Mouse (Mus musculus) heart, postnatal 4 days (tissue): ENCODE data around the gene Gabrp. TPM values are rescaled to one million over a fixed set of nuclear protein-coding genes. Genes with fewer than 3 reads are reported as not detected.
A peak's percentile ranks its signal among the peaks of the same experiment; 100 is the strongest.

Source experiments
- DNase-seq: peaks from one replicate; pipeline ENCODE4 v3.0.0; 2021
- total RNA-seq, 2 experiments: library from RNA; stranded (reverse); gene quantifications; 2 replicates each; pipeline ENCODE4 v1.2.3; 2021

Gabrp gene
- total RNA-seq = not detected

DNA sequence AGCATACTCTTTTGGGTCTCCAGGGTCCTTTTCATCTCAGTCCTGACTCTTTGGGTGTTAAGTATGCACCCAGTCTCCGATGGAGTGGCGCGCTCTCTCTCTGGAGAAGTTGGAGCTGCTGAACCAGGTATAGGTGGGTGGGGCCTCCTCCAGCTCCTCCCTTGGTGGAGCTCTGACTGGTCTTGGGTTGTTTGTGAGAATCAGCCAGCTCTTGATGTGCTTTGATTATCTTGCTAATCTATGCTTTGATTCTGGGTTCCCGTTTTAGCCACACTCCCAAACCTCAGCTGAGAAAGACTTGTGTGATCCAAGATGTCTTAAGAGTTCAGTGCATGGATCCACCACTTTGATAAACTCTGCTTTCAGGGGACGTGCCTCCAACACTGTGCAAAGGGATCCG lies at the start of gene Gabrp:
Gabrp (minus strand) TSS at position 101 of the 400 bp plus-strand sequence.
- no peak for DNase-seq

GRCm38 (mm10) chr11:33627136-33627742 lies 48.5 kb upstream of the Gabrp start:
- no peak for DNase-seq

DNA sequence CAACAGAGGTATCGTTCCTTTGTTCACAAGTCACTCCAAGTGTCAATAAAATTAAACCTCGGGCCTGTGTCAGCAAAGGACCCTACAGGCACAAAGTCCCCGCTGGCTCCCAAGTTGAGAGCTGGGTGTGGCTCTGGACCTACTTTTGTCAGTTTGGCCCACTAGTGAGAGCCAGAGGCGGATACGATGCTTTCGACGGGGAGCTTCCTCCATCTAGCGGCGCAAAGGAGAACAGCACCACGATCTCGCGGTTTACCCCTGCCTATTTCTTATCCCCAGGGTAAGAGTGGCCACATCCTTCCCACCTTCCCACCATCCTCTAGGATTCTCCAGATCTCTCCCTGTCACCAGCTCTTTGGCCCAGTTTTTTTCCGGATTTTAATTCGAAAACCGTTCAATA lies 35.5 kb upstream of the Gabrp start:
- DNase-seq = peak; percentile 81

GRCm38 (mm10) chr11:33607784-33608183 lies 29.0 kb upstream of the Gabrp start:
- no peak for DNase-seq

GRCm38 (mm10) chr11:33603174-33603573 lies 24.4 kb upstream of the Gabrp start:
- DNase-seq = no peak

DNA sequence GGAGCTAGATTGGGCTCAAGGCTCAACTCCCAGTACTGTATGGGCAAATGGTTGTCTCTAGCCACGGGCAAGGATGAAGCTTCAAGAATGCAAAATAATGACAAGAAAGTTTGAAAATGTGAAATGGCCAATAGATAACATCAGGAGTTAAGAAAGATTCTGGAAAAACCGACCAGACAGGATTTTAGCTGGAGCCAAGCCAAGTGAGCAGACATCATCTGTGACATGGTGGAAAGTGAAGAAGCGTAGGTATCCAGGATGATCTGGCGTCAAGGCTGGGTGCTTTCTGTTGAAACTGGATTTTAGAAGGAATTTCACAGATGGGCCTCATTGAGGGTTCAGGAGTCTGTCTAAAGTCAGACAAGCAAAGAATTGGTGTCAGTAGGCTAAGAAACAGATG lies 20.2 kb upstream of the Gabrp start, which contains the start of gene D130052B06Rik:
D130052B06Rik (plus strand) TSS at position 317 of the 400 bp plus-strand sequence.
- DNase-seq = no peak

DNA sequence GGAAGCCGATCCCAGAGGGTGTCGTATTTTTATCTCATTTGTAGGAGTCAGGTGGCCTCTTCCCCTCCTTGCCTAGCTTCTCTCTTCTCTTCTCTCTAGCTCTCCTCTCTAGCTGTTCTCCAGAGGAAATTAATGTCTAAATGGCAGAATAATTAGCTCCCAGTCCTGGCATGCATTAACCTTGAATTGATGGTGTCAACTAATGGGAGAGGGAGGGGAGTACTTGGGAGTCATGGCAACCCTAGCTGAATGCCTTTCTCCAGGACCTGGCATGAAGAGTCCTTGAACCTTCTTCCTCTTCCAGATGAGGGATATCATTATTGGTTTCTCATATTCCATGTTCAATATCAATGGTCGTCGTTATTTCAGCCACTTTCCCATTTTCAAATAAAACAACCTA lies 17.9 kb upstream of the Gabrp start:
- DNase-seq = no peak

GRCm38 (mm10) chr11:33592826-33593225 lies 14.1 kb upstream of the Gabrp start:
- no peak for DNase-seq

GRCm38 (mm10) chr11:33590771-33591170 lies 12.0 kb upstream of the Gabrp start:
- DNase-seq = no peak

GRCm38 (mm10) chr11:33586614-33587013 lies 7.9 kb upstream of the Gabrp start:
- no peak for DNase-seq

- no peak for DNase-seq
These were observed 862 bp upstream of the Gabrp start for GRCm38 (mm10) chr11:33579621-33580020.

- DNase-seq = no peak
These were observed 3.8 kb downstream of the Gabrp start for GRCm38 (mm10) chr11:33574944-33575343.

- no peak for DNase-seq
These were observed 8.3 kb downstream of the Gabrp start for GRCm38 (mm10) chr11:33570413-33570812.

DNA sequence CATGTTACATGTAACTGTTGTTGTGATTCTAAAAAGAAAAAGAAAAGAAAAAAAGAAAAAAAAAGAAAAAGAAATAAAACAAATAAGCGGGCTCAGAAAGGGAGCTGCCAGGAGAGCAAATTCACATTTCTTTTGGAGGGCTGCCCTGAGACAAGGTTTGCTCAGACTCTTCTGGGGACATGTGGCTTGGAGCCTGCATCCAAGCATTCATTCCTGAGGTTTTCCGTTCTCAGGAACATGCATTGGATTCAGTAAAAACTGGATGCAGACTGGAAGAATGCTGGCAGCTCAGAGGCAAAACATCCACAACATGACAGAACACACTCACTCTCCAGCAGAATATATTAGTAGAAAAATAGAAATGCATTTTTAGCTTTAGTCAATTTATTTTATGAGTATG lies 14.8 kb downstream of the Gabrp start:
- DNase-seq = no peak

DNA sequence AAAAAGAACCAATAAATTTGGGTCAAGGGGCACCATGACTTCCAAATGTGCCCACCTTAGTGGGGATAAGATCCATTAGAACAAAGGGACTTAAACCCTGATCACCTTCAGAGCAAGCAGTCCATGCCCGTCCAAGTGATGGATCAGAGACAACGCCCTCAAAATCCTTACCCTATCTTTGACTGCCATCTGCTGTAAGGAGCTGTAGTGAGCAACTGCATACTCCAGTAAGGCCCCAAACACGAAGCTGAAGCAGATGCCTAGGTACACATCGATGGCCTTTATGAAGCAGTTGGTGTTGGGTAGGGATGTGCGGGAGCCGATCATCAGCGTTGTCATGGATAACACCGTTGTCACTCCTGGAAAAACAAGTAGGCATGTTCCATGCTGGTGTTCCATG lies 24.6 kb downstream of the Gabrp start:
- peak; percentile 11 for DNase-seq

GRCm38 (mm10) chr11:33550861-33551560 lies 27.7 kb downstream of the Gabrp start:
- DNase-seq = no peak

DNA sequence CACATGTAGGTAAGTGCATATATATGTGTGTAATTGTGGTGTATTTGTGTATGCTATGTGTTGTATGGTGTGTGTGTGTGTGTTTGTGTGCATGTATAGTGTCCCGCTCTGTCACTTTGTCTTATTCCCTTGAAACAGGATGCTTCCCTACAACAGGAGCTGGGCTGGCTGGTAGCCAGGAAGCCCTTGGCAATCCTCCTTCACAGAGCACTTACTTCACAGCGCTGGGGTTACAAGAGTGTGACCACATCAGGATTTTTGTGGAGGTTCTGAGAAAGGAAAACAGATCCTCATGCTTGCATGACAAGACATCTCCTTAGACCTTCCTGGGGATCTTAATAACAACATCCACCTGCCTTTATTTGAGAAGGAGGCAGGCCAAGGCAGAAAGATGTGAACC lies 31.4 kb downstream of the Gabrp start:
- peak; percentile 46 for DNase-seq

- DNase-seq = no peak
These were observed 33.8 kb downstream of the Gabrp start for GRCm38 (mm10) chr11:33544945-33545344.

DNA sequence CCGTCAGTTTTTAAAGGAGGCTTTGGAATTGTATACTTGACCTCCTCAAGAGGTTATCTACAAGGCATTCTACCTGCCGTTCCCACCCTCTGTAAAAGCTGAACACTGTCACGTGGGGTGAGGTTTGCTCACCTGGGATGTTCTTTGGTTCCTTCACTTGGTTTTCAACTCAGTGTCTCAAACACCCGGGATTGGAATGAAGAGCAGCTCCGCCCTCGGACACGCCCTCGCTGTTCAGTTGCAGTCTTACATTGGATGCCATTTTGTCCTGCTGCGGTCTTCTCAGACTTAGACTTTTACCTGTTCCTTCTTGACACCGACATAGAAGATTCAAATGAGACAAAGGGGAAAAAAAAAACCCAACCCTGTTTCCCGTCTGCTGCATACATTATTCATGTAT lies 34.6 kb downstream of the Gabrp start:
- DNase-seq = no peak

DNA sequence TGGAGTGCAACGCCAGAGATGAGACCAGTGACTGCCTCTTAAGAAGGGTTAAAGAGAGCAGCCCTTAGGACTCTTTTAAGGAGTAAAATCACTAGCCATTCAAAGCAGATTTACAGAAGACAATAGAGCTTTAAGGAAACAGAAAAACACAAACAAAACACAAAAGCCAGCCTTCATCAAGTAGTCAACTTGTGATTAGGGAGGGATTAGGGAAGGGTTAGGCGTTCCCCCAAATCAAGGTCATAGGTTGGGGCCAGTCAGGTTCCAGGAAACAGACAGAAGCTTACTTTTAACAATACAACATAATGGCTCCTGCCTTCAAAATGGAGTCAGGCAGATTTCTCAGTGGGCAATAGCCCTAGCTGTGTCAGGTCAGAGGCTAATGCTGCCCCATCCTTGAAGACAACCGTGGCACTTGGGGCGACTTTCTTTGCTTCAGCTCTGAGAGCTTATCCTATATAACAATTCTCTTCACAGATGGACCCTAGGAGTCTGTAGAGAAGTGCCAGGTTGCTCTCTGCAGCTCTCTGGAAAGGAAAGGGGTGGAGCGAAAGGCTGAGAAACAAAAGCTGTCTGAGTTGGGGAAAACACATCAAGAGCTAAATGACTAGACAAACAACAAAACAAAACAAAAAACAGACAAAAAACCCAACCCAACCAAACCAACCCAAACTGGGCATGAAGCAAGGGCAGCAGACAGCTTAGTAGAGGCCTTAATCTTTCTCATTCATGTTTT lies 41.2 kb downstream of the Gabrp start:
- DNase-seq = no peak

- DNase-seq = no peak
These were observed 42.1 kb downstream of the Gabrp start for GRCm38 (mm10) chr11:33536636-33537035.

- no peak for DNase-seq
These were observed 44.2 kb downstream of the Gabrp start for GRCm38 (mm10) chr11:33534541-33534940.

DNA sequence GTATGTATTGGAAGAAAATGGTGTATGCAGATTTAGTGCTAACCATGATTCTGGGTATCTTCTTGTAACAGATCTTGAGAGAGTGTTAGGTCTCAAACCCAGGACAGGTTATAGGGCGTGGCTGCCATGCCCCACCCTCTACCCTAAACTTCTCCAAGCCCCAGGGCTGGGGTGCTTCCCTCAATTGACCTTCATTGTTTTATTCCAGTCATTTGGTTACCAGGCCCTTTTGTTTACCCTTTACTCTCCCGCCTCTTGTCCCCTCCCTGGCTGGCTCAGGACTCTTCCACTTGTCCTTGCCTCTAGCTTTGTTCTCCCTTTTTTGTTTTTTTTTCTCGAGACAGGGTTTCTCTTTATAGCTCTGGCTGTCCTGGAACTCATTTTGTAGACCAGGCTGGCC lies 45.2 kb downstream of the Gabrp start:
- DNase-seq = no peak

DNA sequence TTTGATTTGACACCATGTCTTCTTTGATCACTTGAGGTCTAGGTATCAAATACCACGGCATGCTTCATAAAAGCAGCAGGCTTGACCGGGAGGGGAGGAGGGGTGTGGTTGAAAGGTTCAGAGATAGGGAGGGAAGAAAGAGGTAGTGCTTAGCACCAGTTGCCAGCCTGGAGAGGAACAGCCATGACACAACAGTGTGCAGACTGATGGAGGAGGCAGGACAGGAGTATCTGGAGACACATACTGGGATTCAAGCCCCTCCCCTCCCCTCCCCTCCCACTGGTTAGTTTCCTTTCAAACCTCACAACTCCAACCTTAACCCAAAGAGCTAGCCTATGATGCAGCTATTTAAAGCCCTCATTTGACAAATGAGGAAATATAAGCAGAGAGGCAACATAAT lies 49.2 kb downstream of the Gabrp start:
- DNase-seq = no peak
